Mouse (Mus musculus) cerebellum, adult 2 months (tissue): Measurements from ENCODE around the gene Pml.

Experiments used
- CTCF ChIP-seq: fragments of 200-500 bp; IDR thresholded peaks from 2 replicates; pipeline ENCODE4 v1.5.1; 2011; ENCODE audit warnings: low read depth, mild to moderate bottlenecking, control low read depth, low read length, moderate library complexity, borderline replicate concordance; ENCODE audit not compliant: insufficient read depth
- POLR2A ChIP-seq: fragments of 200-500 bp; IDR thresholded peaks from 2 replicates; pipeline ENCODE4 v1.6.1; 2011; ENCODE audit warnings: low read length, control low read depth, borderline replicate concordance; ENCODE audit not compliant: insufficient read depth

GRCm38 (mm10) chr9:58272068-58272541 lies 22.5 kb upstream of the Pml start:
- no peak for TF ChIP-seq CTCF
- no peak for TF ChIP-seq POLR2A
